Comparison of ENCODE assay signal across 23 mouse cellular contexts in genomic region chr11:107137593-107137992, GRCm38 (mm10).
"Had no signal": no experiment of that assay in that cellular context is flagged by ENCODE, and none has a peak within 500 bp of the region (broad histone marks: within the 10 kb centered on the region; RNA-seq: fewer than 3 reads in every experiment).

No protein-coding gene starts in this region.

- DNase-seq: kidney, adult 2 months; kidney, postnatal 10 days; kidney, postnatal 36 days; left cerebral cortex, postnatal 4 days; liver, postnatal 0 days; lung, embryonic 14.5 days; lung, postnatal 10 days; retina, postnatal 1 day; right cerebral cortex, postnatal 25 days; spleen, adult 18-20 months; thymus, postnatal 25 days had no signal

- H3K27me3 ChIP-seq: kidney, embryonic 15.5 days; limb, embryonic 12.5 days; limb, embryonic 15.5 days; megakaryocyte, embryonic 14.5 days; midbrain, embryonic 13.5 days; neural tube, embryonic 13.5 days; stomach, embryonic 15.5 days had no signal

- H3K27ac ChIP-seq: kidney, embryonic 15.5 days; limb, embryonic 12.5 days; limb, embryonic 15.5 days; liver, embryonic 14.5 days; midbrain, embryonic 10.5 days; midbrain, embryonic 13.5 days; neural tube, embryonic 13.5 days; stomach, embryonic 15.5 days had no signal

- ATAC-seq: liver, postnatal 0 days; midbrain, embryonic 13.5 days; midbrain, embryonic 16.5 days had no signal

- H3K9ac ChIP-seq: kidney, embryonic 15.5 days; limb, embryonic 12.5 days; limb, embryonic 15.5 days; liver, embryonic 14.5 days; liver, postnatal 0 days; lung, embryonic 14.5 days; midbrain, embryonic 13.5 days; neural tube, embryonic 13.5 days; stomach, embryonic 15.5 days had no signal

- H3K9me3 ChIP-seq: kidney, embryonic 15.5 days; limb, embryonic 12.5 days; limb, embryonic 15.5 days; midbrain, embryonic 10.5 days; midbrain, embryonic 13.5 days; neural tube, embryonic 13.5 days; stomach, embryonic 15.5 days had no signal

- H3K4me1 ChIP-seq: stomach, embryonic 15.5 days had no signal

- H3K4me2 ChIP-seq: kidney, embryonic 15.5 days; limb, embryonic 12.5 days; limb, embryonic 15.5 days; liver, embryonic 11.5 days; lung, embryonic 14.5 days; midbrain, embryonic 13.5 days; neural tube, embryonic 13.5 days; stomach, embryonic 15.5 days had no signal

- H3K4me3 ChIP-seq: kidney, embryonic 15.5 days; limb, embryonic 12.5 days; limb, embryonic 15.5 days; megakaryocyte, embryonic 14.5 days; midbrain, embryonic 10.5 days; midbrain, embryonic 13.5 days; myocyte; neural tube, embryonic 13.5 days; stomach, embryonic 15.5 days had no signal

- H3K36me3 ChIP-seq: kidney, embryonic 15.5 days; limb, embryonic 12.5 days; limb, embryonic 15.5 days; midbrain, embryonic 10.5 days; midbrain, embryonic 13.5 days; neural tube, embryonic 13.5 days; stomach, embryonic 15.5 days had no signal
